Mouse (Mus musculus) lung, adult 2 months (tissue): ENCODE measurements around the gene Ralgds.

Source experiments
- CTCF ChIP-seq: fragments of 200-500 bp; IDR thresholded peaks from 2 replicates; pipeline ENCODE4 v1.5.1; 2011; ENCODE audit warnings: mild to moderate bottlenecking, low read length, control low read depth; ENCODE audit not compliant: insufficient read depth
- POLR2A ChIP-seq: fragments of 200-500 bp; IDR thresholded peaks from 2 replicates; pipeline ENCODE4 v1.6.1; 2011; ENCODE audit warnings: low read depth, mild to moderate bottlenecking, control low read depth, low read length, borderline replicate concordance; ENCODE audit errors: extremely low read depth

DNA sequence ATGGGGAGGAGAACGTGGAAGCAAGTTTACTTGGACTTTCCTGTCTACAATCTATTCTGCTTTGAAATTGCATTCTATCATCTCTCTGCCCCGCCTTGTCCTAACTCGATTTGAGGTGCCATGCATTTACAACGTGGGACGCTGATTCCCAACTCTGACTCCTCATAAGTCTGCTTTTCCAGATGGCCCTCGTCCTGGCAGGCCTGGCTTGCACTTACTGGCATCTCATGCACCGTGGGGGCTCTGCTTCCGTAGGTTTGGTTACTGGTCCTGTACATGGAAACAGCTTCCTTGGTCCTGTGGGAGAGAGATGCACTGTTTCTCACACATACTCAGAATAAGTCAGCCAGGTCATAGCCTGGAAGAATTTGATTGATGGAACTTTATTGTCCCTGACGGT is 48.0 kb upstream of the Ralgds start:
- TF ChIP-seq POLR2A = no peak
- TF ChIP-seq CTCF = no peak
